Mouse (Mus musculus) hindlimb bud, embryonic 11.5 days (tissue): ENCODE results near the gene Prss53.

ENCODE experiments used
- DNase-seq: peaks from one replicate; pipeline ENCODE4 v3.0.0-alpha.2; 2012; ENCODE audit warnings: low read depth, low spot score; ENCODE audit errors: extremely low spot score

Gene Prss53

DNA sequence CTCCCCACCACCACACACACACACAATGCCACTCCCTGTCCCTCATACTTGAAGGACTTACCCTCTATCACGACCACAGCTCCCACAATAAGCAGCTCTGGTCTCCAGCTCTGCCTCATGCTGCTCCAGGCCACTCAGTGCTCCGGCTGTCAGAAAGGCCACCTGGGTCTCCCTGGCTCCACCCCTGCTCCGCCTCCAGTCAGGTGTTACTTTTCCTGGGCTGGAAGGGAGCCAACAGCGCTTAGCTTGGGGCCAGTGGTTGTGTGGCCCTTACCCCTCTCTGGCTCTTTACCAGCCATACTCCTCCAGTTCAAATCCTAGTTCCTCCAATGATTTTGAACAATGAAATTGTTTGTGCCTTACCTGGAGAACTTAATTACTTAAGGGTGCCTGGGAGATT lies at the start of gene Prss53:
Gene Prss53, minus strand, starts transcription at position 173 of the 400 bp plus-strand sequence.
- DNase-seq = no peak

DNA sequence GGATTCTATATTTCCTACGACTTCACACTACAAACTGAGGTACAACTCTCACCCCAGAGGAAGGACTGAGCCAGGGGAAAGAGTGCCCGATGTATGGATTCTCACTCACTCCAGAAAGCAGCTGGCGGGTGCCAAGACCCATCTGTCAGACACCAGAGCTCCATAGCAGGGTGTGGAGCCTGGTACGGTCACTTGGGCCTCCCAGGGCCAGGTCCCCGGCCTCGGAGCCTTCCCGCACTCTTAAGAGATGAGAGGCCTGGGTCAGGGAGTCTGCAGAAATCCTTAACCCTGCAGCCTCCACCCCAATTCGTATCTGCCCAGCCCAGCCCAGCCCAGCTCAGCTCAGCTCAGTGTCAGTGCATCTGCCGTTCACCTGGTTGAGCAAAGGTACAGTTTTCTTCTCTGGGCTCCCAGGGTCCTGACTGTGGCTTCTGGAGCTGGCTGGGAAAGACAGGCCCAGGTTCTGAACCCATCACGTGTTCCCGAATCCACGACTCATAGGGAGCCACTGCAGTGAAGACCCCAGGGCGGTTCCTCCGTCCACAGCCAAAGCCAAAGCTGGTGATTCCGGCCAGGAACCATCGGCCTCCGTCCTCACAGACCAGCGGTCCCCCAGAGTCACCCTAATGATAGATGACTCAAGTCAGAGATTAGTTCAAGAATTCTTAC lies 45.6 kb upstream of the Prss53 start:
- DNase-seq = no peak

DNA sequence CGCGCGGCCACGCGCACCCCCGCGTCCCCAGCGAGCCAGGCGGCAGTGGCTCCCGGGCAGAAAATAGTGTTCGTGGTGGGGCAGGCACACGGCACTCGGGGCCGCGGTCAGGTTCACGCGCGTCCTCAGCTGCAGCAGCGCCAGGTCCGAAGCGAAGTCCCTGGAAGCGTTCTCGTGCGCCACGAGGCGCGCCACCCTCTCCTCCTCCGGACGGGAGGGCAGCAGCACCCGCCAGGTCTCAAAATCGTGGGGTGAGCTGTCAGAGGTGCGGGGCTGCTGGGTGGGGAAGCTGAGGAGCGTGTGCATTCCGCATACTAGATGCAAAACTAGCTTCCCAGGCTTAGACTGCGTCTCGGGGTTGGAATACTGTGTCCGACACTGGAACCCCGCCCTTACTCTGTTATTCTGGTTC lies 45.0 kb upstream of the Prss53 start:
- DNase-seq = no peak

DNA sequence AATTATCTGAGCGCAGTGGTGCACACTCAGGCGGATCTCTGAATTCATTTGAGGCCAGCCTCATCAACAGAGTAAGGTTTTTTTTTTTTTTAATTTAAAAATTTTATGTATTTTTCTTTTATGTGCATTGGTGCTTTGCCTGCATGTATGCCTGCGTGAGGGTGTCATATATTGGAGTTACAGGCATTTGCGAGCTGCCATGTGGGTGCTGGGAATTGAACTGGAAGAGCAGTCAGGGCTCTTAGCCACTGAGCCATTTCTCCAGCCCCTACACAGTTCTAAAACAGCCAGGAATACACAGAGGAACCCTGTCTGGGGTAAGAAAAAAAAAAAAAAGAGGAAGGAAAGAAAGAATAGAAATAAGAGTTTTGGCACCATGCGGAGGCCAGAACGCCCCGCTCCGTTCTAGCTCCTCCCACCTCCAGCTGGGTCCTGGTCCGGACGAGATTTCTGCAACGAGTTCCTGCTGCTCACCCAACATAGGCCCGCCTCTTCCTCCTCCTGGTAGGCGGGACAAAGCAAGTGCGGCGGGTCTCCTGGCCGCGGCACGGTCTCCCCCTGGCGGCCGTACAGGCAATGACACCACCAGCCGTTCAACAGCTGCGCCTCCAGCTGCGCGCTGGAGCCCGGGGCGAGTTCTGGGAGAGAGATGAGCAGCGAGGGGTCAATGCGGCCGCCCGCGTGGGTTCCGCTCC lies 44.4 kb upstream of the Prss53 start:
- DNase-seq = peak; percentile 77

DNA sequence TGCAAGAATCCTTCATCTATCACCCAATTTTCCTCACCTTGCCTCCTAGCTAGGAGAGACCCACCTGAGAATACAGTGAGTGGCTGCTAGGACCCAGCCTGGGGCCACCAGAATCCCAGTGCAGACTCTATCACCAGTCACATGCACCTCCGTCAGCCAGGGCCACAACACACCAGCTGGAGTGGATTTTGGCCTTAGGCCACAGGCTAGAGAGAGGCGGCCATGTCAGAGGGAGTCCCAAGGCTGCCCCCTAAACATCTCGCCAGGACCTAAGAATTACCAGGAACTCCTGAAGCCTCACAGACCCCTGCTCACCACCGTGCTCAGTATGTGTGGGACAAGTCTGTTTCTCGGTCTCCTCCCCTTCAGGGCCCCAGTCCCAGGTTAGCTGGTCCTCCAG lies 43.3 kb upstream of the Prss53 start:
- DNase-seq = no peak

DNA sequence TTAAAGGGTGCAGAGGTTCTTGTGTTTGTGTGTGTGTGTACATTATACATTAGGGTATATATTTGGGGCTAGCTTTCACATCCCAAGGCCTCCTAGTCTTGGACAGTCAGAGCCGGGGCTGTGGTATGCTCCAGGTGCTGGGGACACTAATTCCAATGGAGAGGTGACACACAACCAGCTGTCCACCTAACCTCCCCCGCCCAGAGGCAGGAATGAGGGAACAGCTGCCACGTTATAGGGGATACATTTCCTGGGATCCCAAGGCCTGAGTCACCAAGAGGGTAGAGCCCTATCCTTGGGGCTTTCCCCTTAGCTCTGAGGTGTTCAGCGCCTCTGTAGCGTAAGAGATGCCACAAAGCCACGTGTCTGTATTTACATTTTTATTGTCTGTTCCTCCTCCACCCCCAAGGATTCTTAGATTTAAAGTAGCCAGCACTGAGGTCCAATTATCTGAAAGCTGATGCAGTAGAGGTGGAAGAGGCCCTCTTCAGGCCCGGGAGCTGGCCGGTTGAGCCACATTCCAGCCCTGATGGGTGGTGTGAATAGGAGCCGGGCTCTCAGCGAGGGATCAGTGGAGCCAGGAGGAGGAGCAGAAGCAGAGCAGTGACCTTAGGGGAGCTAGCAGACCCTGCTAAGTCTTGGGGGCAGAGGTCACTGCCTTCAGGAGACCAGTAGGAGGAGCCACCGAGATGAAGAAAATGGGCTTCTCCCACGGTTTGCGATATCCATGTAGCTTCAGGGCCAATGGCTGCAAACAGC lies 41.7 kb upstream of the Prss53 start:
- no peak for DNase-seq

DNA sequence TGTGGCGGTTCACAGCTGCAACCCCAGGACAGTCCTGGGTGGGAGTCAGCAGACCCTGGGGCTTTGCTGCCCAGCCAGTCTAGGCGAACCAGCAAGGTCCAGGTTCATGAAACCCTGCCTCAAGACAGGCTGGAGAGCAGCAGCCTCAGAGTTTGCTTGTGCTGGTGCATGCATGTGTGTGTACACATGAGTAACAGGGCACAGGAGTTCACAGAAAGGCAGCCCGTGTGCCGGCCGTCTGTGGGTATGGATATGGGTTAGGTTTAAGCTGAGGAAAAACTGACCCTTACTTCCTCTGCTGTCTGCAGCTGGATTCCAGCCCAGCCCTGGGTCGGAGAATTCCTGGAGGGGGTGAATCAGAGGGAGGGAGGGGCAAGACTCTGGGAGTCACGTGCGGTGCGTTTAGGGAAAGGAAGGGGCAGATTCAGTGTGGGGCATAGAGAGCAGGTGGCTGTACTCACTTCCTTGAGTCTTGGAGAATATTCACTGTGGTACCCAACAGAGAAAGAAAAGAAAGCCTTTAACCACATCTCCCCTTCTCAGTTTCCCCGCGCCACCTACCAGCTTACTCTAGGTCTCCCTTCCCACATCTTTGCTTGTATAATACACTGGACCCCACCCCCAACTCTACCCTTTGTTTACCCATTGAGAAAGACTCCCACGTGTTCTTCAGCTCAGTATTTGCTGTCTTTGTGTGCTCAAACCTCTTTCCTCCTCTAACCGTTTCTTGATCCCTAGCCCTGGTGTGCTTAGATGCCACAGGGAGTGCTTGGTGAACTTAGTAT lies 40.8 kb upstream of the Prss53 start:
- no peak for DNase-seq

DNA sequence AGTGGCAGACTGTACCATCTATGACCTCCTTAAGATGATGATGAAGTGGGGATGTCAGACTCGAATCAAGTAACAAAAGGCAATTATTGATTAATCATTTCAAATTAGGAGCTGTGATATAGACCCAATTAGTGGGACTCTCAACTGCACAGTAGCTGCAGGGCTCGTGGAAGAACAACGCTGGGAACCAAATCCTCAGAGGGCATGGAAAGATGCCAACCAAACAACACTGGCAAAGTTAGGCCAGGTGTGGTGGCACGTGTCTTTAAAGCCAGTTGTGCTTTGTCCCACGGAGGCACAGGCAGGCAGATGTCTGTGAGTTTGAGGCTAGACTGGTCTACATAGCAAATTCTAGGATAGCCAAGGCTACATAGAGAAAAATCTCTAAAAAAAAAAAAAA lies 39.9 kb upstream of the Prss53 start:
- no peak for DNase-seq

DNA sequence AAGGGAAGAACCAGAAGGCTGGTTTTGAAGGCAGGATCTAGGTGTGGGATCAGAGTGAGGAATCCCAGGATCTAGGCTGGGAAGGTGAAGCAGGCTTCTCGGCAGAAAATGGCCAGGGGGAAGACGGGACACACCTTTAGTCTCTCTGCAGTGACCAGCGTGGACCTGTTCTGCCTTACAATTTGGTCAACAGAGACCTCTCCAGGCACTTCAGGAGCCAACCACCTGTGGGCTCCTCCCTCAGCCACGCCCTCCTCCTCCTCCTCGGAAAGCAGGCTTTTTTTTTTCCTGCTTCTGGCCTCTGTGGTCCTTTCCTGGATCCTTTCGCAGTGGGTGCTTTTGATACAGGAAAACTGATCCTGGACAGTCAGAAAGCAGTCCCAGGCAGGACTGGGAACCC lies 39.2 kb upstream of the Prss53 start, which contains the start of gene Prss8:
Gene Prss8, minus strand, starts transcription at position 182 of the 400 bp plus-strand sequence.
- no peak for DNase-seq

DNA sequence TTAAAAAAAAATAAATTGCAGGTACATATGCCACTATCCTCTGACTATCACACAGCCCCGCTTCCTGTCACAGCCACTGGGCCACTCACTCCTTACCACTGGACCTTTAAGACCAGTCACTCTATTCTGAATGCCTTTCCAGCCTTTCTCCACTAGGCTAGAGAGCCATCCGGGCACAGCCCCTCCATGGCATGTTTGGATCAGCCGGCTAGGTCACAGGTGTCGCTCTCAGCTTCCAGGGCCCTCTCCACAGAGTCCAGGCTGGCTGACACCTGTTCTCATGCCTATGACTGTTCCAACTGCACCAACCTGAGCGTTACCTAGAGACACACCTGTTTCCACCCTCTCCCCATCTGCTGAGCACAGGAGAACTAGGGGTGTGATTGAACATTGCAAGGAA lies 37.8 kb upstream of the Prss53 start:
- no peak for DNase-seq

DNA sequence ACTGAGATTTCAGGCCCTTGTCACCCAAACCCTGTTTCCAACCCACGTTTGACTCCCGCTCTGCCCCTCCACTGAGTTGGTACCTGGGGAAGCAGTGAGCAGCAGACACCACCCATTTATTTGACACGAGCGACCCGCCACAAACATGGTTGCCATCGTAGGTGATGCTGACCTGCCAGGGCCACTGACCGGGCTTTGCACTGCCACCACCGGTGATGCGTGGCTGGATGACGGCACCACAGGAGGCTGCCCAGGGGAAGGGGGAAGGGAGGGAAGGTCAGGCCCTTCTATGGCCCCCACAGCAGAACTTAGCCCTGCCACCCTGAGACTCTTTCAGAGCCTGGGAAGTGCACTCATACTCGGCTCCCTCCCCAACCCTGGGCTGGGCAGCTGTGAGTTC lies 37.0 kb upstream of the Prss53 start:
- DNase-seq = no peak

DNA sequence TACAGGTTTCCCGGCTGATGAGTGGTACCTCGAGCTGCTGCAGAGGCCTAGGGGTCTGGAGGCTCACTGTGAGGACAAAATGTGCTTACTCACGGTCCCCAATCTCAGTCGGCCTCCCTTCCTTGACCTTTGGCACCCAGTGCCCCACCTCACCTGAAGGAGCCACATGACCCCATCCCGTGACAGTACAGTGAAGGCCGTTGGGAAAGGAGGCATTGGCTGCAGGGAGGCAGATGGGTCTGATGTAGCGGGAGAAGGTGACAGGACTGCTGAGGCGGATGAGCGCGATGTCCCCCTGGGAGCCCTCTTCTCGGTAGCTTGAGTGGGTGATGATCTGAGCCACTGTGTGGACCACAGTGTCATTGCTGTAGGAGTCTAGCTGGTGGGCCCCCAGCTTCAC lies 36.1 kb upstream of the Prss53 start:
- DNase-seq = no peak

DNA sequence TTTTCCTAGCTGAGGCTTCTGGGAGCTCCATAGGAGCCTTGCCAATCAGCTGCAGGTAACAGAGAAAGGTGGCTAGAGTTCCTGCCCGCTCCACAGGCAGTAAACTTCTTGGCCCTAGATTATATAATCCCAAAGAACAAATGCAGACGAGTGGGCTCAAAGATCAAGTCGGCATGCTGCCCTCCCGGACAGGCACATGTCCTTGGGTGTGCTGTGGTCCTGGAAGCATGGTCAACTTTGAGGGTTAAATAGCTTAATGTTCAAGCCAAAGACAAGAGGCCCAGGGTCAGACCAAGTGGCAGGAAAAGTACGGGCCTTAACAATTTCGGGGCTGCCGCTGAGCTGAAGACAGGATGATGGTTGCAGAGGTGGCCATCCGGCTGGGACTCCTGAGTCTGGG lies 35.3 kb upstream of the Prss53 start:
- no peak for DNase-seq

DNA sequence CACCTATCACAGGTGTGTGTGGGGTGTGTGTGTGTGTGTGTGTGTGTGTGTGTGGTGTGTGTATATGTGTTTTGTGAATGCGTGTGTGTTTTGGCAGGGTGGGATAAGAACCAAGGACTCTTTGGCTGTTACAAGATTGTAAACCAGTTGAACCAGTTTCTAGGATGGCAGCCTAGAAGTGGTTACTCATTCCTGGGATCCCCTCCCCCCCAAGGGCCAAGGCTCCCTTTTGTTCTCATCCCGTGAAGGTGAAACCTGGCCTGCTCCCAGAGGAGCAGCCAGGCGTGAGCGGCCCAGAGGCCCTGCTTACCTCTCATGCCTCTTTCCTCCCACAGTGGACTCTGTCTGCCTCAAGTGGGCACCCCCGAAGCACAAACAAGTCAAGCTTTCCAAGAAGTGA lies 34.5 kb upstream of the Prss53 start:
- DNase-seq = no peak

DNA sequence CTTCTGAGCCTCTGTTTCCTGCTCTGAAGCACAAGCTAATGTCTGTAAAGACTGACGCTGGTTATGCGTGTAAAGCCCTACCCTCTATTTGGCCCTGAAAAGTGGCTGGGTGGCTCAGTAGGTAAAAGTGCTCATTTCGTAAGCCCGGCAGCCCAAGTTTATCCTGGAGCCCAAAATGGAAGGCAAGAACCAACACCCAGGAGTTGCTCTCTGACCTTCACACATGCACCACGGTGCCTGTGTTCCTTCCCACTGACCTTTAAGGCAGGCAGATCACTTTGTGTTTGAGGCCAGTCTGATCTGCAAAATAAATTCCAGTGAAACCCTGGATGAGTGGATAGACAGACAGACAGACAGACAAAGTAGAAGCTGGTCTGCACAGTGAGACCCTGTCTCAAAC lies 32.9 kb upstream of the Prss53 start:
- DNase-seq = no peak

DNA sequence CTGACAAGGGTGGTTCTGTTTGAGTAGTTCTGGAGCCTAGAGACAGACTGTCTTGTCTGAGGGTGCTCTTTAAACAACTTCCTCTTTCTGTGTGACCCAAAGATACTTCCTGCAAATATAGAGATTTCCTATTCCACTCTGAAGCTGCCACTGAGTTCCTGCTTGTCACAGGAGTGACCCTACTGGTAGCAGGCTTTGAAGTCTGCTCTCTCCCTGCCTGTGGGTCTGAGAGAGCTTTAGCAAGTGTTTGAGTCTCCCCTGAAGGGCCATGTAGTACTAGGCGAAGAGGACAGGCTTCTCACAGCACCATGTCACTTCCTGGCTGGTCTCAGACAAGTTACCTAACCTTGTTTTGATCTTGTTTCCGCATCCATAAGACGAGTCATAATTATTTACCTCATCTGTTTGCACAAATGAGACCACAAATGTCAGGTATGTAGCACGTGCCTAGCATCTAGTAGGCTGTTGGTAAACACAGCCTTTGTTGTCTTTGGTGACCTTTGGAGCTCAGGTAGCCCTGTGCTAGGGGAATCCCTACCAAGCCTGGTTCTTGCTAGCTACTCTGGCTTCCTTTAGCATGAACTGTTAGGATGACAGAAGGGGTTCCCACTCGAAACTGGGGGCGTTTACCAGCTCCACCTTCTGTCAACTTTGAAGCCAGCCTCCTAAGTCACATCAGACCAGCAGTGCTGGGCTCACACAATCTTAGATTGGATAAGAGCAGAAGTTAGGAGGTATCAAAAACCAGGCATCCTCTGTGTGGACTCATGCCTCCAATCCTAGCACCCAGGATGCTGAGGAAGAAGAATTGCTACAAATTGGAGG lies 31.9 kb upstream of the Prss53 start:
- DNase-seq = no peak

DNA sequence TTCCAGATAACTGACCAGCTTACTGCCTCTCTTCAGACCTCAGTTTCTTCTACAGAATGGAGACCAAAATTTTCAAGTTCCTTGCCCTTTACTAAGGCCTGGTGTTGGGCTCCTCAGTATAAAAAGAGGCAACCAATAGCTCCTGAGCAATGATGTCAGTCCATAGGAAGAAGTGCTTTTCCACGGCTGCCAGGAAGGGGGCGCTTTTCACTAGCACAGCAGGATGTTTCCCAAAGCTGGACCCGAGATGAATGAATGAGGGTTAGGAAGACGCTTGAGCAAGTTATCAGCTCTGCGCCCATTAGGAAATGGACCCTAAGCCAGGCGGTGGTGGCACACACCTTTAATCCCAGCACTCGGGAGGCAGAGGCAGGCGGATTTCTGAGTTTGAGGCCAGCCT lies 30.7 kb upstream of the Prss53 start:
- DNase-seq = no peak

DNA sequence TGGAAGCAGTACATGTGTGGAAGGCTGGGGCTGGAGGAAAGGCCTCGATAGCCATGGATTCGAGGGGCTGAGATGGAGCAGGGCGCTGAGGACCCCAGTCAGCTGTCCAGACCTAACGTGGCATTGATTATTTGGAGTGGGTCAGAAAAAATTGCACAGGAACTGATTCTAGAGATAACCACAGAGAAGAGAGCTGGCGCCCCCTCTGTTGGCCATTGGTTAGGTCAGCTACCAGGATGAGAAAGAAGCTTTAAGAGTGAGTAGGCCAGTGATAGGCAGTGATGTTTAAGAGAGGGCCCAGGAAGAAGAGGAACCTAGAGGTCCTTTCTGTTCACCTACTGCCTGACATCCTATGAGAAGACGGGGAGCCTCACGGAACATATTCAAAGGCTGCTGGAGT lies 28.5 kb upstream of the Prss53 start:
- DNase-seq = no peak

DNA sequence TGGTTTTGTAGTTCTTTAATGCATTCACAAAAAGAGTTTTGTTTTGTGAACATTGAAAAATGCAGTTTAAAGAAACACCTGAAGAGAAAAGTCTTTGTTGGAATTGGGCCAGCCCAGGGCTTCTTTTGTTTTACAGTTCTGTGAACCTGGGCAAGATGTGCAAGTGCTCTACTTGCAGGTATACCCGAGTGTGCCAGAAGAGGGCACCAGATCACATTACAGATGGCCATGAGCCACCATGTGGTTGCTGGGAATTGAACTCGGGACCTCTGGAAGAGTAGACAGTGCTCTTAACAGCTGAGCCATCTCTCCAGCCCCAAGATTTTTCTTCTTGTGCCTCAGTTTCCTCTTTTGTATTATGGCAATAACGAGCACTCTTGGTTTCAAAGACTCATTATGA lies 27.4 kb upstream of the Prss53 start:
- no peak for DNase-seq

DNA sequence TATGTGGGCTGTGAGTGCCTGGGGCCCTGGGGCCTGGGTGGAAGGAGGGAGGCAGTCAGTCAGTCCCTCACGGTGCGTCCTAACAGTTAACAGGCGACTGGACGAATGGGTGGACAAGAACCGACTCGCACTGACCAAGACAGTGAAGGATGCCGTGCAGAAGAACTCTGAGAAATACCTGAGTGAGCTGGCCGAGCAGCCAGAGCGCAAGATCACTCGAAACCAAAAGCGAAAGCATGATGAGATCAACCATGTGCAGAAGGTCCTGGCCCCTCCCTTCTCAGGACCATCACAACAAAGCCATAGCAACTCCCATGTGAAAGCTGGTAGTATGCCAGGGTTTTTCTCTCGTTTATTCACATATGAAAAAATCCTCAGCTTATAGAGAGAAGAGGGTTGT lies 24.5 kb upstream of the Prss53 start:
- no peak for DNase-seq
